Mouse (Mus musculus): ENCODE measurements around the gene Manba. TPM values are rescaled to one million over a fixed set of nuclear protein-coding genes. Genes with fewer than 3 reads are reported as not detected.

Gene Manba
- polyA plus RNA-seq, 1 experiment = 5.1 TPM

DNA sequence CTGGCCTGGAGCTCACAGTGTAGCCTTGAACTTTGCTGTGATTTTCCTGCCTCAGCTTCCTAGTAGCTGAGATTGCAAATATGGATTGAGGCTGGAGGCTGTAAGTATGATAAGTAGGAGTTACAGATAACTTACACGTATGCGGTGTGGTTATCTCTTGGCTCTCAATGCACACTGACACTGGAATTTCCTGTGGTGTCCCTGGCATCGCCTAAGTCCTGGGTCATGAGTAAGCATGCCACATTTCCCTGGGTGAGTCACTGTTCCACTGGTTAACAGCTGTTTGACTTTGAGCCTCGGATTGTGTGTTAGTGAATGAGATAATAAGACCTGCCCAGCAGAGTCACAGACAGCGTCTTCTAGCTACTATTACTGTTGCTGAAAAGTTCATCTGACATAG, 13.5 kb downstream of the Manba start:
- WGBS = 79% methylated on average over 5 of the region's 5 CpGs
- TF ChIP-seq POLR2A (IDR thresholded peaks at IDR 0.05; ENCODE audit: low read depth, low read length) = no peak
- no peak for TF ChIP-seq CTCF (IDR thresholded peaks at IDR 0.05; ENCODE audit: extremely low read depth, insufficient read depth, insufficient read length, insufficient replicate concordance)
- H3K27ac ChIP-seq (ENCODE audit: insufficient read depth, low read length) = no peak overlapping the region
- H3K36me3 ChIP-seq (ENCODE audit: control insufficient read depth, insufficient read depth, low read length) = no peaks in the 10 kb centered on the region
- H3K4me1 ChIP-seq (ENCODE audit: control insufficient read depth, insufficient read depth, insufficient read length) = no peaks in the 10 kb centered on the region
- no peak overlapping the region for H3K4me3 ChIP-seq (ENCODE audit: extremely low read depth, insufficient read depth, insufficient read length)
- no peak for DNase-seq (ENCODE audit: low read depth in 1 of 2, low spot score in 2 of 2)
- no peaks in the 10 kb centered on the region for H3K27me3 ChIP-seq (ENCODE audit: control insufficient read depth, insufficient read depth, low read length)

GRCm38 (mm10) chr3:135503160-135503559, 17.7 kb downstream of the Manba start:
- H3K36me3 ChIP-seq (ENCODE audit: control insufficient read depth, insufficient read depth, low read length) = no peaks in the 10 kb centered on the region; the same call in 1 of the 2 replicates
- H3K27me3 ChIP-seq (ENCODE audit: control insufficient read depth, insufficient read depth, low read length) = no peaks in the 10 kb centered on the region
- TF ChIP-seq CTCF (IDR thresholded peaks at IDR 0.05; ENCODE audit: extremely low read depth, insufficient read depth, insufficient read length, insufficient replicate concordance) (no peak), POLR2A (IDR thresholded peaks at IDR 0.05; ENCODE audit: low read depth, low read length) (no peak)
- no peak overlapping the region for H3K27ac ChIP-seq (ENCODE audit: insufficient read depth, low read length)
- no peak for DNase-seq (ENCODE audit: low read depth in 1 of 2, low spot score in 2 of 2)
- WGBS = 89% methylated on average over 5 of the region's 5 CpGs
- no peak overlapping the region for H3K4me3 ChIP-seq (ENCODE audit: extremely low read depth, insufficient read depth, insufficient read length)
- no peaks in the 10 kb centered on the region for H3K4me1 ChIP-seq (ENCODE audit: control insufficient read depth, insufficient read depth, insufficient read length)

- Histone ChIP-seq H3K4me1 (ENCODE audit: control insufficient read depth, insufficient read depth, insufficient read length) (no peaks in the 10 kb centered on the region), H3K27ac (ENCODE audit: insufficient read depth, low read length) (no peak overlapping the region), H3K36me3 (ENCODE audit: control insufficient read depth, insufficient read depth, low read length) (no peaks in the 10 kb centered on the region; the same call in 1 of the 2 replicates), H3K27me3 (ENCODE audit: control insufficient read depth, insufficient read depth, low read length) (no peaks in the 10 kb centered on the region), H3K4me3 (ENCODE audit: extremely low read depth, insufficient read depth, insufficient read length) (no peak overlapping the region)
- TF ChIP-seq POLR2A (IDR thresholded peaks at IDR 0.05; ENCODE audit: low read depth, low read length) = no peak
- TF ChIP-seq CTCF (IDR thresholded peaks at IDR 0.05; ENCODE audit: extremely low read depth, insufficient read depth, insufficient read length, insufficient replicate concordance) = peak; percentile 82; the same call in 1 of the 2 replicates
- DNase-seq (ENCODE audit: low read depth in 1 of 2, low spot score in 2 of 2) = peak; percentile 27 to 65
- 62% methylated on average over 10 of the region's 10 CpGs for WGBS
Observed at GRCm38 (mm10) chr3:135505369-135505909, 20.0 kb downstream of the Manba start.

GRCm38 (mm10) chr3:135505916-135506482, 20.6 kb downstream of the Manba start:
- Histone ChIP-seq H3K4me1 (ENCODE audit: control insufficient read depth, insufficient read depth, insufficient read length) (no peaks in the 10 kb centered on the region), H3K36me3 (ENCODE audit: control insufficient read depth, insufficient read depth, low read length) (no peaks in the 10 kb centered on the region; the same call in 1 of the 2 replicates), H3K27ac (ENCODE audit: insufficient read depth, low read length) (no peak overlapping the region), H3K27me3 (ENCODE audit: control insufficient read depth, insufficient read depth, low read length) (no peaks in the 10 kb centered on the region), H3K4me3 (ENCODE audit: extremely low read depth, insufficient read depth, insufficient read length) (no peak overlapping the region)
- TF ChIP-seq CTCF (IDR thresholded peaks at IDR 0.05; ENCODE audit: extremely low read depth, insufficient read depth, insufficient read length, insufficient replicate concordance) (no peak), POLR2A (IDR thresholded peaks at IDR 0.05; ENCODE audit: low read depth, low read length) (no peak)
- no peak for DNase-seq (ENCODE audit: low read depth in 1 of 2, low spot score in 2 of 2)
- 91% methylated on average over 13 of the region's 13 CpGs for WGBS

- Histone ChIP-seq H3K36me3 (ENCODE audit: control insufficient read depth, insufficient read depth, low read length) (peaks cover 1% of the 10 kb centered on the region), H3K27ac (ENCODE audit: insufficient read depth, low read length) (no peak overlapping the region), H3K4me1 (ENCODE audit: control insufficient read depth, insufficient read depth, insufficient read length) (no peaks in the 10 kb centered on the region), H3K4me3 (ENCODE audit: extremely low read depth, insufficient read depth, insufficient read length) (no peak overlapping the region), H3K27me3 (ENCODE audit: control insufficient read depth, insufficient read depth, low read length) (no peaks in the 10 kb centered on the region)
- WGBS = 95% methylated on average over 7 of the region's 7 CpGs
- DNase-seq (ENCODE audit: low read depth in 1 of 2, low spot score in 2 of 2) = no peak
- no peak for TF ChIP-seq POLR2A (IDR thresholded peaks at IDR 0.05; ENCODE audit: low read depth, low read length)
- TF ChIP-seq CTCF (IDR thresholded peaks at IDR 0.05; ENCODE audit: extremely low read depth, insufficient read depth, insufficient read length, insufficient replicate concordance) = no peak
Observed at GRCm38 (mm10) chr3:135507506-135507905, 22.1 kb downstream of the Manba start.

GRCm38 (mm10) chr3:135508191-135508590, 22.8 kb downstream of the Manba start:
- Histone ChIP-seq H3K4me1 (ENCODE audit: control insufficient read depth, insufficient read depth, insufficient read length) (no peaks in the 10 kb centered on the region), H3K36me3 (ENCODE audit: control insufficient read depth, insufficient read depth, low read length) (peaks cover 1% of the 10 kb centered on the region), H3K27me3 (ENCODE audit: control insufficient read depth, insufficient read depth, low read length) (no peaks in the 10 kb centered on the region), H3K27ac (ENCODE audit: insufficient read depth, low read length) (no peak overlapping the region), H3K4me3 (ENCODE audit: extremely low read depth, insufficient read depth, insufficient read length) (no peak overlapping the region)
- 89% methylated on average over 1 of the region's 1 CpGs for WGBS
- no peak for DNase-seq (ENCODE audit: low read depth in 1 of 2, low spot score in 2 of 2)
- TF ChIP-seq CTCF (IDR thresholded peaks at IDR 0.05; ENCODE audit: extremely low read depth, insufficient read depth, insufficient read length, insufficient replicate concordance) = no peak
- no peak for TF ChIP-seq POLR2A (IDR thresholded peaks at IDR 0.05; ENCODE audit: low read depth, low read length)

GRCm38 (mm10) chr3:135510372-135510771, 25.0 kb downstream of the Manba start:
- Histone ChIP-seq H3K36me3 (ENCODE audit: control insufficient read depth, insufficient read depth, low read length) (peaks cover 1% of the 10 kb centered on the region), H3K27me3 (ENCODE audit: control insufficient read depth, insufficient read depth, low read length) (no peaks in the 10 kb centered on the region), H3K4me1 (ENCODE audit: control insufficient read depth, insufficient read depth, insufficient read length) (no peaks in the 10 kb centered on the region), H3K27ac (ENCODE audit: insufficient read depth, low read length) (no peak overlapping the region), H3K4me3 (ENCODE audit: extremely low read depth, insufficient read depth, insufficient read length) (no peak overlapping the region)
- 92% methylated on average over 3 of the region's 3 CpGs for WGBS
- DNase-seq (ENCODE audit: low read depth in 1 of 2, low spot score in 2 of 2) = no peak
- no peak for TF ChIP-seq CTCF (IDR thresholded peaks at IDR 0.05; ENCODE audit: extremely low read depth, insufficient read depth, insufficient read length, insufficient replicate concordance)
- TF ChIP-seq POLR2A (IDR thresholded peaks at IDR 0.05; ENCODE audit: low read depth, low read length) = no peak

All from spleen, adult 2 months (tissue).